Mouse (Mus musculus): ENCODE measurements around the gene Tbc1d32. TPM values are rescaled to one million over a fixed set of nuclear protein-coding genes. Genes with fewer than 3 reads are reported as not detected.
"Not testable (repeated sequence)": the region's sequence is repeated elsewhere in the genome, so short reads cannot be mapped to it uniquely, and the experiment has no call there.

The Tbc1d32 gene
- total and polyA plus RNA-seq, 2 experiments from 2014 or later: 2.5 to 5.3 TPM

- TF ChIP-seq CTCF (IDR thresholded peaks at IDR 0.05; ENCODE audit: low read depth): no peak
- Histone ChIP-seq H3K4me2 (ENCODE audit: low read depth, low read length) (no peak overlapping the region), H3K36me3 (ENCODE audit: insufficient read depth, low read length) (no peaks in the 10 kb centered on the region), H3K9ac (replicated peaks; ENCODE audit: low read length) (no peak overlapping the region), H3K27ac (no peak overlapping the region), H3K27me3 (ENCODE audit: insufficient read depth, low read length) (no peaks in the 10 kb centered on the region), H3K4me3 (ENCODE audit: low read length) (no peak overlapping the region), H3K4me1 (ENCODE audit: insufficient read depth, low read length) (no peaks in the 10 kb centered on the region), H3K9me3 (ENCODE audit: low read length) (no peaks in the 10 kb centered on the region)
- WGBS: 52% methylated on average over 3 of the region's 3 CpGs
- DNase-seq (ENCODE audit: low spot score) (peak; percentile 3), ATAC-seq (0 out of 2 replicates have a peak, but pooled peaks have one; percentile 38)
Measured at GRCm38 (mm10) chr10:56198691-56199090, 29.8 kb downstream of the Tbc1d32 start.

- H3K27ac ChIP-seq: no peak overlapping the region
Measured at GRCm38 (mm10) chr10:56194310-56194709, 34.2 kb downstream of the Tbc1d32 start.

GRCm38 (mm10) chr10:56181727-56182126 lies 46.8 kb downstream of the Tbc1d32 start:
- Histone ChIP-seq H3K4me1 (ENCODE audit: insufficient read depth, low read length) (no peaks in the 10 kb centered on the region), H3K36me3 (ENCODE audit: insufficient read depth, low read length) (peaks cover 9% of the 10 kb centered on the region; the same call in 1 of the 2 replicates), H3K27me3 (ENCODE audit: insufficient read depth, low read length) (no peaks in the 10 kb centered on the region), H3K4me2 (ENCODE audit: low read depth, low read length) (no peak overlapping the region), H3K9me3 (ENCODE audit: low read length) (no peaks in the 10 kb centered on the region), H3K9ac (replicated peaks; ENCODE audit: low read length) (no peak overlapping the region), H3K4me3 (ENCODE audit: low read length) (no peak overlapping the region), H3K27ac (no peak overlapping the region)
- WGBS: 97% methylated on average over 1 of the region's 1 CpGs
- no peak for ATAC-seq
- no peak for DNase-seq (ENCODE audit: low spot score)
- TF ChIP-seq CTCF (IDR thresholded peaks at IDR 0.05; ENCODE audit: low read depth): no peak

More at GRCm38 (mm10) chr10:56194310-56194709, 34.2 kb downstream of the Tbc1d32 start:
- no peaks in the 10 kb centered on the region for H3K9me3 ChIP-seq (ENCODE audit: low read length)
- ATAC-seq: no peak
- H3K4me2 ChIP-seq (ENCODE audit: low read depth, low read length): no peak overlapping the region
- no peak for DNase-seq (ENCODE audit: low spot score)
- no peaks in the 10 kb centered on the region for H3K4me1 ChIP-seq (ENCODE audit: insufficient read depth, low read length)
- WGBS: 59% methylated on average over 7 of the region's 7 CpGs
- no peak overlapping the region for H3K4me3 ChIP-seq (ENCODE audit: low read length)
- no peak overlapping the region for H3K9ac ChIP-seq (replicated peaks; ENCODE audit: low read length)
- TF ChIP-seq CTCF (IDR thresholded peaks at IDR 0.05; ENCODE audit: low read depth): no peak
- no peaks in the 10 kb centered on the region for H3K36me3 ChIP-seq (ENCODE audit: insufficient read depth, low read length)
- H3K27me3 ChIP-seq (ENCODE audit: insufficient read depth, low read length): no peaks in the 10 kb centered on the region

GRCm38 (mm10) chr10:56173184-56173583 lies 55.3 kb downstream of the Tbc1d32 start:
- no peak for TF ChIP-seq CTCF (IDR thresholded peaks at IDR 0.05; ENCODE audit: low read depth)
- WGBS: 82% methylated on average over 5 of the region's 5 CpGs
- no peak for ATAC-seq

GRCm38 (mm10) chr10:56167721-56168120 lies 60.8 kb downstream of the Tbc1d32 start:
- H3K27ac ChIP-seq; H3K36me3 ChIP-seq (ENCODE audit: insufficient read depth, low read length); H3K4me1 ChIP-seq (ENCODE audit: insufficient read depth, low read length); H3K4me3 ChIP-seq (ENCODE audit: low read length); H3K4me2 ChIP-seq (ENCODE audit: low read depth, low read length); H3K9me3 ChIP-seq (ENCODE audit: low read length); H3K27me3 ChIP-seq (ENCODE audit: insufficient read depth, low read length); ATAC-seq; H3K9ac ChIP-seq (replicated peaks; ENCODE audit: low read length); DNase-seq (ENCODE audit: low spot score): not testable (repeated sequence)

More at GRCm38 (mm10) chr10:56173184-56173583, 55.3 kb downstream of the Tbc1d32 start:
- Histone ChIP-seq H3K36me3 (ENCODE audit: insufficient read depth, low read length) (no peaks in the 10 kb centered on the region), H3K9ac (replicated peaks; ENCODE audit: low read length) (no peak overlapping the region), H3K4me1 (ENCODE audit: insufficient read depth, low read length) (no peaks in the 10 kb centered on the region), H3K9me3 (ENCODE audit: low read length) (no peaks in the 10 kb centered on the region), H3K27me3 (ENCODE audit: insufficient read depth, low read length) (no peaks in the 10 kb centered on the region), H3K27ac (no peak overlapping the region), H3K4me3 (ENCODE audit: low read length) (no peak overlapping the region), H3K4me2 (ENCODE audit: low read depth, low read length) (no peak overlapping the region)
- no peak for DNase-seq (ENCODE audit: low spot score)

- no peak for TF ChIP-seq CTCF (IDR thresholded peaks at IDR 0.05; ENCODE audit: low read depth)
- H3K4me2 ChIP-seq (ENCODE audit: low read depth, low read length): no peak overlapping the region
- no peak overlapping the region for H3K4me3 ChIP-seq (ENCODE audit: low read length)
- no peak overlapping the region for H3K27ac ChIP-seq
- H3K27me3 ChIP-seq (ENCODE audit: insufficient read depth, low read length): no peaks in the 10 kb centered on the region
- WGBS: 84% methylated on average over 4 of the region's 4 CpGs
- DNase-seq (ENCODE audit: low spot score) (no peak), ATAC-seq (no peak)
- no peaks in the 10 kb centered on the region for H3K4me1 ChIP-seq (ENCODE audit: insufficient read depth, low read length)
- H3K9me3 ChIP-seq (ENCODE audit: low read length): no peaks in the 10 kb centered on the region
- no peak overlapping the region for H3K9ac ChIP-seq (replicated peaks; ENCODE audit: low read length)
- H3K36me3 ChIP-seq (ENCODE audit: insufficient read depth, low read length): no peaks in the 10 kb centered on the region
Measured at GRCm38 (mm10) chr10:56165758-56166157, 62.7 kb downstream of the Tbc1d32 start.

- TF ChIP-seq CTCF (IDR thresholded peaks at IDR 0.05; ENCODE audit: low read depth): peak; percentile 21; the same call in 1 of the 2 replicates
- Histone ChIP-seq H3K9me3 (ENCODE audit: low read length) (no peaks in the 10 kb centered on the region), H3K36me3 (ENCODE audit: insufficient read depth, low read length) (no peaks in the 10 kb centered on the region), H3K27ac (no peak overlapping the region), H3K9ac (replicated peaks; ENCODE audit: low read length) (no peak overlapping the region), H3K4me2 (ENCODE audit: low read depth, low read length) (no peak overlapping the region), H3K27me3 (ENCODE audit: insufficient read depth, low read length) (no peaks in the 10 kb centered on the region), H3K4me3 (ENCODE audit: low read length) (no peak overlapping the region), H3K4me1 (ENCODE audit: insufficient read depth, low read length) (no peaks in the 10 kb centered on the region)
- no peak for ATAC-seq
- 61% methylated on average over 3 of the region's 3 CpGs for WGBS
- peak; percentile 9 for DNase-seq (ENCODE audit: low spot score)
Measured at GRCm38 (mm10) chr10:56164411-56164810, 64.1 kb downstream of the Tbc1d32 start.
